Mouse (Mus musculus) brain, embryonic 14.5 days (tissue): ENCODE results near the gene Stk17b. TPM values are rescaled to one million over a fixed set of nuclear protein-coding genes. Genes with fewer than 3 reads are reported as not detected.

ENCODE experiments used
- DNase-seq: peaks from one replicate; pipeline ENCODE4 v3.0.0-alpha.2; 2011; ENCODE audit warnings: low read depth
- CTCF ChIP-seq: fragments of 200-500 bp; IDR thresholded peaks from 2 replicates; pipeline ENCODE4 v1.5.1; 2012; ENCODE audit warnings: inconsistent platforms, mild to moderate bottlenecking, moderate library complexity, borderline replicate concordance; ENCODE audit not compliant: insufficient read depth, insufficient read length; ENCODE audit errors: extremely low read depth
- POLR2A ChIP-seq: fragments of 200-500 bp; IDR thresholded peaks from 2 replicates; pipeline ENCODE4 v1.6.1; 2012; ENCODE audit warnings: mild to moderate bottlenecking, inconsistent platforms, borderline replicate concordance; ENCODE audit not compliant: poor library complexity, insufficient read depth, insufficient read length, severe bottlenecking; ENCODE audit errors: extremely low read depth
- polyA plus RNA-seq: library from polyadenylated mRNA; depleted of rRNA; stranded (reverse); fragments of >200 nt; gene quantifications from 2 replicates; pipeline ENCODE4 v1.2.3, GENCODE M21; 2012; rRNA removed

Gene Stk17b
- polyA plus RNA-seq = 2.2 and 2.6 TPM in 2 replicates

- TF ChIP-seq CTCF = no peak
- 0 out of 2 replicates have a peak, but pooled peaks have one; percentile 52 for TF ChIP-seq POLR2A
- peak; percentile 96 for DNase-seq
These were observed at the start of gene Stk17b for GRCm38 (mm10) chr1:53784721-53785418. TSS of gene Stk17b (minus strand) at chr1:53785224.

GRCm38 (mm10) chr1:53830286-53830685 lies 45.3 kb upstream of the Stk17b start:
- no peak for DNase-seq
- TF ChIP-seq CTCF = no peak
- TF ChIP-seq POLR2A = no peak

GRCm38 (mm10) chr1:53829089-53829488 lies 44.1 kb upstream of the Stk17b start:
- TF ChIP-seq CTCF (no peak), POLR2A (no peak)
- peak; percentile 57 for DNase-seq

GRCm38 (mm10) chr1:53824446-53825337 lies 39.7 kb upstream of the Stk17b start:
- no peak for DNase-seq
- TF ChIP-seq POLR2A (no peak), CTCF (no peak)

GRCm38 (mm10) chr1:53823687-53824445 lies 38.8 kb upstream of the Stk17b start:
- TF ChIP-seq POLR2A = no peak
- no peak for TF ChIP-seq CTCF

GRCm38 (mm10) chr1:53821983-53822382 lies 37.0 kb upstream of the Stk17b start:
- DNase-seq = no peak

More at GRCm38 (mm10) chr1:53823687-53824445, 38.8 kb upstream of the Stk17b start:
- peak; percentile 90 for DNase-seq

GRCm38 (mm10) chr1:53820041-53820632 lies 35.1 kb upstream of the Stk17b start:
- DNase-seq = peak; percentile 63
- no peak for TF ChIP-seq CTCF
- no peak for TF ChIP-seq POLR2A

More at GRCm38 (mm10) chr1:53821983-53822382, 37.0 kb upstream of the Stk17b start:
- no peak for TF ChIP-seq POLR2A
- TF ChIP-seq CTCF = no peak

GRCm38 (mm10) chr1:53818072-53818862 lies 33.2 kb upstream of the Stk17b start:
- peak; percentile 15 for DNase-seq
- TF ChIP-seq POLR2A = no peak
- TF ChIP-seq CTCF = no peak

- no peak for TF ChIP-seq POLR2A
- no peak for TF ChIP-seq CTCF
- no peak for DNase-seq
These were observed 31.3 kb upstream of the Stk17b start for GRCm38 (mm10) chr1:53816353-53816752.
